Mouse (Mus musculus) kidney, embryonic 14.5 days (tissue): Measurements from ENCODE around the gene Abhd12. TPM values are rescaled to one million over a fixed set of nuclear protein-coding genes. Genes with fewer than 3 reads are reported as not detected.

ENCODE experiments used
- ATAC-seq: fragments of 200-750 bp; cut with Nextera tagmentation; 2 replicates; pipeline ENCODE4 v1.8.0; 2017; ENCODE audit warnings: moderate number of reproducible peaks, mild to moderate bottlenecking, moderate TSS enrichment, moderate library complexity; ENCODE audit not compliant: low FRiP score, low TSS enrichment
- H3K27ac ChIP-seq: fragments of 300-500 bp; sonication (generic); 2 replicates; pipeline ENCODE4 v1.5.1; 2014; ENCODE audit warnings: low read depth, mild to moderate bottlenecking, low read length, moderate library complexity, mixed read lengths
- H3K27me3 ChIP-seq: fragments of 300-500 bp; sonication (generic); 2 replicates; pipeline ENCODE4 v1.6.1; 2014; ENCODE audit warnings: mild to moderate bottlenecking, low read length; ENCODE audit not compliant: control insufficient read depth, insufficient read depth
- H3K36me3 ChIP-seq: fragments of 300-500 bp; sonication (generic); 2 replicates; pipeline ENCODE4 v1.6.1; 2014; ENCODE audit warnings: low read length, mixed read lengths; ENCODE audit not compliant: control insufficient read depth, insufficient read depth
- H3K4me1 ChIP-seq: fragments of 300-500 bp; sonication (generic); 2 replicates; pipeline ENCODE4 v1.6.1; 2014; ENCODE audit warnings: low read length, mixed read lengths; ENCODE audit not compliant: control insufficient read depth, insufficient read depth
- H3K4me2 ChIP-seq: fragments of 300-500 bp; sonication (generic); replicated peaks from 2 replicates; pipeline ENCODE4 v1.6.1; 2014; ENCODE audit warnings: low read depth, mild to moderate bottlenecking, low read length
- H3K4me3 ChIP-seq: fragments of 300-500 bp; sonication (generic); 2 replicates; pipeline ENCODE4 v1.5.1; 2014; ENCODE audit warnings: mild to moderate bottlenecking, low read length
- H3K9ac ChIP-seq: fragments of 300-500 bp; sonication (generic); 2 replicates; pipeline ENCODE4 v1.6.1; 2014; ENCODE audit warnings: low read depth, mild to moderate bottlenecking, low read length, moderate library complexity
- H3K9me3 ChIP-seq: fragments of 300-500 bp; sonication (generic); 2 replicates; pipeline ENCODE4 v1.6.1; 2016; ENCODE audit warnings: low read length; ENCODE audit not compliant: control insufficient read depth
- WGBS: fragments of 180-500 bp; shearing (Covaris S2); extraction: QIAGEN DNeasy Blood & Tissue Kit; methylation state at CpG from one replicate; pipeline ENCODE4 v1.1.7; 2014; 5-methylcytosine and 5-hydroxymethylcytosine counted together
- polyA plus RNA-seq: library from polyadenylated mRNA; unstranded; fragments of >200 nt; fragmentation: Nextera tagmentation; extraction: Ambion mirVana; gene quantifications from 2 replicates; pipeline ENCODE4 v1.2.1, GENCODE M21; 2014

The Abhd12 gene
- polyA plus RNA-seq, 1 experiment from 2014 or later: 72.0 TPM

GRCm38 (mm10) chr2:150788768-150789550, 115.6 kb downstream of the Abhd12 start:
- no peak overlapping the region; the same call in 1 of the 2 replicates for H3K27ac ChIP-seq
- WGBS: 63% methylated on average over 4 of the region's 4 CpGs

GRCm38 (mm10) chr2:150787234-150787771, 117.2 kb downstream of the Abhd12 start:
- Histone ChIP-seq H3K36me3 (peaks cover 8% of the 10 kb centered on the region; the same call in 1 of the 2 replicates), H3K9me3 (no peaks in the 10 kb centered on the region), H3K4me2 (peak overlapping the region; percentile 80), H3K9ac (peak overlapping the region; percentile 74), H3K4me1 (peaks cover 23% of the 10 kb centered on the region), H3K27me3 (no peaks in the 10 kb centered on the region), H3K4me3 (peak overlapping the region; percentile 77), H3K27ac (peak overlapping the region; percentile 52; the same call in 1 of the 2 replicates)
- WGBS: under 1% methylated on average over 23 of the region's 23 CpGs
- peak; percentile 62 for ATAC-seq

More at GRCm38 (mm10) chr2:150788768-150789550, 115.6 kb downstream of the Abhd12 start:
- H3K4me3 ChIP-seq: no peak overlapping the region
- H3K36me3 ChIP-seq: peaks cover 14% of the 10 kb centered on the region; the same call in 1 of the 2 replicates
- peak overlapping the region; percentile 23; the same call in 1 of the 2 replicates for H3K9ac ChIP-seq
- H3K9me3 ChIP-seq: no peaks in the 10 kb centered on the region
- no peak for ATAC-seq
- no peaks in the 10 kb centered on the region for H3K27me3 ChIP-seq
- peaks cover 23% of the 10 kb centered on the region for H3K4me1 ChIP-seq
- peak overlapping the region; percentile 25; the same call in 1 of the 2 replicates for H3K4me2 ChIP-seq

GRCm38 (mm10) chr2:150786251-150787180, 118.0 kb downstream of the Abhd12 start, which contains the start of gene Pygb:
Gene Pygb (plus strand): TSS chr2:150786735.
- 2% methylated on average over 55 of the region's 58 CpGs for WGBS
- H3K36me3 ChIP-seq: peaks cover 5% of the 10 kb centered on the region; the same call in 1 of the 2 replicates
- ATAC-seq: peak; percentile 94
- H3K9ac ChIP-seq: peak within 1 kb of the TSS; percentile 74
- peaks cover 23% of the 10 kb centered on the region for H3K4me1 ChIP-seq
- peak within 1 kb of the TSS; percentile 80 for H3K4me2 ChIP-seq
- H3K27me3 ChIP-seq: no peaks in the 10 kb centered on the region
- peak within 1 kb of the TSS; percentile 77 for H3K4me3 ChIP-seq
- peak within 1 kb of the TSS; percentile 52; the same call in 1 of the 2 replicates for H3K27ac ChIP-seq
- no peaks in the 10 kb centered on the region for H3K9me3 ChIP-seq

- Histone ChIP-seq H3K4me1 (peaks cover 8% of the 10 kb centered on the region; the same call in 1 of the 2 replicates), H3K9ac (no peak overlapping the region), H3K4me3 (no peak overlapping the region), H3K9me3 (no peaks in the 10 kb centered on the region), H3K27me3 (no peaks in the 10 kb centered on the region), H3K27ac (no peak overlapping the region), H3K4me2 (no peak overlapping the region), H3K36me3 (no peaks in the 10 kb centered on the region)
- 88% methylated on average over 2 of the region's 2 CpGs for WGBS
- ATAC-seq: no peak
These were observed 121.7 kb downstream of the Abhd12 start for GRCm38 (mm10) chr2:150782801-150783200.

Other genes with a start within 250 kb of the Abhd12 start
- gene Acss1, start 236.2 kb downstream of the Abhd12 start, polyA plus RNA-seq: 2.3 and 5.6 TPM in 2 replicates
- gene Vsx1, start 215.4 kb downstream of the Abhd12 start, polyA plus RNA-seq: not detected in 2 replicates
- 17.5 and 27.9 TPM in 2 replicates for gene Entpd6, start 155.7 kb downstream of the Abhd12 start, polyA plus RNA-seq
- gene Pygb, start 118.0 kb downstream of the Abhd12 start, polyA plus RNA-seq: 35.3 and 57.8 TPM in 2 replicates
- gene Gins1, start 659 bp upstream of the Abhd12 start, polyA plus RNA-seq: 62.8 and 77.8 TPM in 2 replicates
- gene Ninl, start 134.6 kb upstream of the Abhd12 start, polyA plus RNA-seq: 8.9 and 16.2 TPM in 2 replicates
- gene Nanp, start 134.7 kb upstream of the Abhd12 start, polyA plus RNA-seq: 51.5 and 56.2 TPM in 2 replicates
- gene Gm14151, start 187.6 kb upstream of the Abhd12 start, polyA plus RNA-seq: not detected in 2 replicates
- not detected in 2 replicates for gene Gm14147, start 193.5 kb upstream of the Abhd12 start, polyA plus RNA-seq